16 mouse cellular contexts compared by ENCODE assay signal in genomic region chr10:64735692-64736091, GRCm38 (mm10).
"Had no signal": no experiment of that assay in that cellular context is flagged by ENCODE, and none has a peak within 500 bp of the region (broad histone marks: within the 10 kb centered on the region; RNA-seq: fewer than 3 reads in every experiment).

No protein-coding gene starts in this region.

- H3K36me3 ChIP-seq: neural tube, embryonic 13.5 days; neural tube, embryonic 15.5 days; stomach, embryonic 15.5 days had no signal

- H3K4me3 ChIP-seq: neural tube, embryonic 13.5 days; neural tube, embryonic 15.5 days; stomach, embryonic 15.5 days had no signal

- H3K4me2 ChIP-seq: neural tube, embryonic 13.5 days; neural tube, embryonic 15.5 days; stomach, embryonic 15.5 days had no signal

- H3K4me1 ChIP-seq: neural tube, embryonic 13.5 days; neural tube, embryonic 15.5 days; stomach, embryonic 15.5 days had no signal

- H3K9ac ChIP-seq: neural tube, embryonic 13.5 days; neural tube, embryonic 15.5 days; stomach, embryonic 15.5 days had no signal

- DNase-seq: retina, postnatal 1 day; right cerebral cortex, adult 18-20 months; right cerebral cortex, postnatal 14 days; right cerebral cortex, postnatal 25 days; right cerebral cortex, postnatal 4 days; spleen, adult 18-20 months; thymus, adult 18-20 months; thymus, adult 2 months; thymus, postnatal 14 days; thymus, postnatal 25 days; thymus, postnatal 36 days; thymus, postnatal 4 days had no signal

- H3K27me3 ChIP-seq: neural tube, embryonic 13.5 days; neural tube, embryonic 15.5 days; stomach, embryonic 15.5 days had no signal

- H3K27ac ChIP-seq: neural tube, embryonic 13.5 days; neural tube, embryonic 15.5 days; stomach, embryonic 15.5 days; stomach, postnatal 0 days had no signal

- H3K9me3 ChIP-seq: neural tube, embryonic 13.5 days; neural tube, embryonic 15.5 days; stomach, embryonic 15.5 days had no signal
